Mouse (Mus musculus): Measurements from ENCODE around the gene Tbc1d20. TPM values are rescaled to one million over a fixed set of nuclear protein-coding genes. Genes with fewer than 3 reads are reported as not detected.
"Not testable (repeated sequence)": the region's sequence is repeated elsewhere in the genome, so short reads cannot be mapped to it uniquely, and the experiment has no call there.

Gene Tbc1d20
- polyA plus RNA-seq, 1 experiment from 2014 or later = 28.4 TPM

DNA sequence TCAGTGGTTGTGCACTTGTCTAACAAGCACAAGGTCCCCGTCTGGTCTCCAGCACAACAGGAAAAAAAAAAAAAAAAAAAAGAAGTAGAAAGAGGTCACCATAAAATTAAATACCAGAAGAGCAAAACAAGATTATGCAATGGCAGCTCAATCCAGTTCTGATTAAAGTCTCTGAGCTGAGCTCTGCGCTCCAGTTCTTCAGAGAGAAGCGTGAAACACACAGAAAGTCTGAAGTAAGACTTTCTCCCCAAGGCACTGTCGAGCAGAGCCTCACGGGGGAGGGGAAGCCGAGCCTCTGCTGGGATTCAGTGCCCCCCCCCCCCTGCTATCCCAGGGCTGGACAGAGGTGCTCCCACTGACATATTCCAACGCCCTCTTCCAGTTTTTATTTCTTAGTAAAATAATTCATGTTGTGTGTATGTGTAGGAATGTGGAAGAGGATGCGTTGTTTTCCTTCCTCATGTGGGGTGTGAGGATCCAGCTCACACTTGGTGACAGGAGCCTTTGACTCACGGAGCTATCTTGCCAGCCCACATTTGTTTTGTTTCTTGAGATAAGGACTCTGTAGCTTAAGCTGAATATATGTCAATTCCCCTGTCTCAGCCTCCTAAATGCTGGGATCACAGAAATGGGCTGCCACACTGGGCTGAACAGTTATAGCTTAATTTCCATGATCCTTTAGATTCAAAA, 53.3 kb downstream of the Tbc1d20 start:
- no peaks in the 10 kb centered on the region for H3K9me3 ChIP-seq
- H3K4me3 ChIP-seq = no peak overlapping the region
- no peak for DNase-seq (ENCODE audit: extremely low spot score, low spot score)
- 44% methylated on average over 9 of the region's 9 CpGs for WGBS
- no peaks in the 10 kb centered on the region for H3K36me3 ChIP-seq (replicated peaks)
- H3K27me3 ChIP-seq (ENCODE audit: poor library complexity, severe bottlenecking) = peaks cover 32% of the 10 kb centered on the region
- peak overlapping the region; percentile 49; the same call in 1 of the 2 replicates for H3K27ac ChIP-seq
- H3K4me1 ChIP-seq = peaks cover 28% of the 10 kb centered on the region

GRCm38 (mm10) chr2:152347722-152348121, 54.1 kb downstream of the Tbc1d20 start:
- Histone ChIP-seq H3K4me1 (peaks cover 28% of the 10 kb centered on the region), H3K36me3 (replicated peaks) (no peaks in the 10 kb centered on the region), H3K27me3 (ENCODE audit: poor library complexity, severe bottlenecking) (peaks cover 24% of the 10 kb centered on the region), H3K4me3 (no peak overlapping the region), H3K9me3 (no peaks in the 10 kb centered on the region), H3K27ac (no peak overlapping the region)
- no peak for DNase-seq (ENCODE audit: extremely low spot score, low spot score)
- WGBS = 80% methylated on average over 2 of the region's 2 CpGs

DNA sequence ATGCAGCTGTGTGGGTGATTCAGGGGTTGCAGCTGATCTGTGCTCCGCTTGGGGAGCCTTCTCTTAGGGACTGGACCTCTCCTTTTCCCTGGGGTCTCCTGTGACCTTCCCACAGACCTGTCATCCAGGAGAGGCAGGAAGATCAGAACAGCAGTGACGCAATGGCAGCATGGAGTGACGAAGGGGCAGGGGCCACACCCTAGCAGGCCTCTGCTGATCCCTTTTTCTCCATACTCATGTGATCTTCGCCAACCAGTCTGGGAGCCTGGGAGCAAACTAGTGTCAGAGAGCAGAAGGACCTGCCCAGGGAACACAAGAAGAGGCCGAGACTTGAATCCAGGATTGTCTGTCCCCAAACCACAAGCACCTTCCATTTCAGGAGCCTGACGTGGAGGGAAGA, 55.6 kb downstream of the Tbc1d20 start:
- no peak overlapping the region for H3K4me3 ChIP-seq
- H3K4me1 ChIP-seq = peaks cover 14% of the 10 kb centered on the region
- no peaks in the 10 kb centered on the region for H3K9me3 ChIP-seq
- WGBS = 80% methylated on average over 6 of the region's 6 CpGs
- peaks cover 17% of the 10 kb centered on the region for H3K27me3 ChIP-seq (ENCODE audit: poor library complexity, severe bottlenecking)
- H3K27ac ChIP-seq = peak overlapping the region; percentile 40; the same call in 1 of the 2 replicates
- no peak for DNase-seq (ENCODE audit: extremely low spot score, low spot score)
- H3K36me3 ChIP-seq (replicated peaks) = no peaks in the 10 kb centered on the region

GRCm38 (mm10) chr2:152349842-152350540, 56.4 kb downstream of the Tbc1d20 start:
- Histone ChIP-seq H3K36me3 (replicated peaks) (no peaks in the 10 kb centered on the region), H3K4me1 (peaks cover 8% of the 10 kb centered on the region; the same call in 1 of the 2 replicates), H3K27me3 (ENCODE audit: poor library complexity, severe bottlenecking) (peaks cover 9% of the 10 kb centered on the region), H3K27ac (no peak overlapping the region), H3K4me3 (no peak overlapping the region), H3K9me3 (no peaks in the 10 kb centered on the region)
- DNase-seq (ENCODE audit: extremely low spot score, low spot score) = no peak
- WGBS = 91% methylated on average over 8 of the region's 8 CpGs

- Histone ChIP-seq H3K9me3 (no peaks in the 10 kb centered on the region), H3K4me3 (no peak overlapping the region), H3K4me1 (no peaks in the 10 kb centered on the region), H3K27ac (no peak overlapping the region), H3K27me3 (ENCODE audit: poor library complexity, severe bottlenecking) (no peaks in the 10 kb centered on the region), H3K36me3 (replicated peaks) (no peaks in the 10 kb centered on the region)
- 88% methylated on average over 3 of the region's 3 CpGs for WGBS
- DNase-seq (ENCODE audit: extremely low spot score, low spot score) = no peak
Measured at GRCm38 (mm10) chr2:152357254-152357653, 63.6 kb downstream of the Tbc1d20 start.

DNA sequence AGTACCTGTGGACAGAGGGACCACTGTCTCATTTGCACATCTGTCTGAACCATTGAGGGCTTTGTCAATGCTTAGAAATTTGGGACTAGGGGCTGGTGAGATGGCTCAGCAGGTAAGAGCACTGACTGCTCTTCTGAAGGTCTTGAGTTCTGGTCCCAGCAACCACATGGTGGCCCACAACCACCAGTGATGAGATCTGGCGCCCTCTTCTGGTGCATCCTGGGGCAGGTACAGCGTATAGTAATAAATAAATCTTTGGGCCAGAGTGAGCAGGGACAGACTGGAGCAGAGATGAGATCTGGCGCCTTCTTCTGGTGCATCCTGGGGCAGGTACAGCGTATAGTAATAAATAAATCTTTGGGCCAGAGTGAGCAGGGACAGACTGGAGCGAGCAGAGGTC, 65.3 kb downstream of the Tbc1d20 start:
- H3K27me3 ChIP-seq (ENCODE audit: poor library complexity, severe bottlenecking); H3K9me3 ChIP-seq; H3K4me3 ChIP-seq; H3K36me3 ChIP-seq (replicated peaks); H3K4me1 ChIP-seq; H3K27ac ChIP-seq; DNase-seq (ENCODE audit: extremely low spot score, low spot score): not testable (repeated sequence)
- WGBS = 75% methylated on average over 5 of the region's 5 CpGs

- WGBS = 77% methylated on average over 5 of the region's 5 CpGs
- Histone ChIP-seq H3K36me3 (replicated peaks) (no peaks in the 10 kb centered on the region), H3K27ac (no peak overlapping the region), H3K4me3 (no peak overlapping the region), H3K27me3 (ENCODE audit: poor library complexity, severe bottlenecking) (no peaks in the 10 kb centered on the region), H3K4me1 (peaks cover 7% of the 10 kb centered on the region), H3K9me3 (no peaks in the 10 kb centered on the region)
- no peak for DNase-seq (ENCODE audit: extremely low spot score, low spot score)
Measured at GRCm38 (mm10) chr2:152359616-152360015, 66.0 kb downstream of the Tbc1d20 start.

DNA sequence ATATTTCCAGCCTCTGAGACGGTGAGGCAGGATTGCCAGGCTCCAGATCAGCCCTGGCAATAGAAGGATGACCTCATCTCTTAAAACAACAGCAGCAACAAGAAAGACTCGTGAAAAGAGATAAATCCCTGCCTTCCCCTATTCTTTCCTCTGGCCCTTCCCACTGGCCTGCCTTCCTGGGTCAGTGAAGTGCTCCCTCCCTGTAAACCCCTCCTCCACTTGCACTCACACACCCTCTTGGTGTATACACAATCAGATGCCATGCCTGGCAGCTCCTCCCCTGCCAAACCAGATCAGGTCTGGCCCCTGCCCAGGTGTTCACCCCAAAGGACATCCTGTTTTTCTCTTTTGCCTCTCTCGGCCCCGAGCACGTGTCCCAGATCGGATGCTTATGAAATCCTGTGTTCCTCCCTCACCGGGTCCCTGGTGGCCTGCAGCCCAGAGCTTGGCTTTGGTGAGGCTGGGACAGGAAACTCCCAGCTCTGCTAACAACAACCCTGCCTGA, 66.7 kb downstream of the Tbc1d20 start:
- DNase-seq (ENCODE audit: extremely low spot score, low spot score) = no peak
- Histone ChIP-seq H3K27ac (no peak overlapping the region), H3K36me3 (replicated peaks) (no peaks in the 10 kb centered on the region), H3K27me3 (ENCODE audit: poor library complexity, severe bottlenecking) (no peaks in the 10 kb centered on the region), H3K4me3 (no peak overlapping the region), H3K4me1 (peaks cover 7% of the 10 kb centered on the region), H3K9me3 (no peaks in the 10 kb centered on the region)
- 66% methylated on average over 7 of the region's 7 CpGs for WGBS

DNA sequence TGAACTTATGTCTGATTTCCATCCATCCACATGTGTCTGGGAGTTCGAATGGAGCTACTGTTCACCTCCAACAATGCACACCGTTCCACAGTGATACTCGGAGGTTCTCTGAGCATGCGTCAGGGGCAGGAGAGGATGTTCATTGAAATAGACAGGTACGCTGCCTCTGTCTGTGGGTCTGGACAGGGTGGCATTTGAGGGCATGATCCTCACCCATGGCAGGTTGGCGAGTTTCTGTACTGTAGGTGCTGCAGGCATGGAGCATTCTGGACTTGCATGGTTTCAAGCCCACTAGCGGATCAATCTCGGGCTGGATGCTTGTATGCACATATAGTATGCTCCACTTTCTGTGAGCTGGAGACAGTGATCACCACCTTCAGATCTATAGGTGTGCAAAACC, 67.6 kb downstream of the Tbc1d20 start:
- no peak overlapping the region for H3K4me3 ChIP-seq
- 90% methylated on average over 8 of the region's 8 CpGs for WGBS
- DNase-seq (ENCODE audit: extremely low spot score, low spot score) = no peak
- peaks cover 7% of the 10 kb centered on the region for H3K4me1 ChIP-seq
- no peaks in the 10 kb centered on the region for H3K9me3 ChIP-seq
- no peaks in the 10 kb centered on the region for H3K27me3 ChIP-seq (ENCODE audit: poor library complexity, severe bottlenecking)
- H3K36me3 ChIP-seq (replicated peaks) = no peaks in the 10 kb centered on the region
- H3K27ac ChIP-seq = no peak overlapping the region

Other genes starting within 250 kb of the Tbc1d20 start
- gene Scrt2, start 212.3 kb upstream of the Tbc1d20 start, polyA plus RNA-seq (2016; fragmentation: Nextera tagmentation; extraction: Ambion mirVana) = 1.1 and 2.4 TPM in 2 replicates
- gene Srxn1, start 188.3 kb upstream of the Tbc1d20 start, polyA plus RNA-seq (2016; fragmentation: Nextera tagmentation; extraction: Ambion mirVana) = 14.6 and 14.9 TPM in 2 replicates
- 4.0 and 4.1 TPM in 2 replicates for gene Tcf15, start 150.3 kb upstream of the Tbc1d20 start, polyA plus RNA-seq (2016; fragmentation: Nextera tagmentation; extraction: Ambion mirVana)
- 77.6 and 91.0 TPM in 2 replicates for gene Csnk2a1, start 67.0 kb upstream of the Tbc1d20 start, polyA plus RNA-seq (2016; fragmentation: Nextera tagmentation; extraction: Ambion mirVana)
- gene Rbck1, start 38.8 kb downstream of the Tbc1d20 start, polyA plus RNA-seq (2016; fragmentation: Nextera tagmentation; extraction: Ambion mirVana) = 98.1 and 98.2 TPM in 2 replicates
- 2.3 and 3.1 TPM in 2 replicates for gene Trib3, start 50.2 kb downstream of the Tbc1d20 start, polyA plus RNA-seq (2016; fragmentation: Nextera tagmentation; extraction: Ambion mirVana)
- gene Nrsn2, start 82.8 kb downstream of the Tbc1d20 start, polyA plus RNA-seq (2016; fragmentation: Nextera tagmentation; extraction: Ambion mirVana) = 1.1 and 2.4 TPM in 2 replicates
- 9.3 and 9.5 TPM in 2 replicates for gene Sox12, start 104.2 kb downstream of the Tbc1d20 start, polyA plus RNA-seq (2016; fragmentation: Nextera tagmentation; extraction: Ambion mirVana)
- 46.5 and 50.0 TPM in 2 replicates for gene Zcchc3, start 121.2 kb downstream of the Tbc1d20 start, polyA plus RNA-seq (2016; fragmentation: Nextera tagmentation; extraction: Ambion mirVana)
- 0.76 and 1.0 TPM in 2 replicates for gene 6820408C15Rik, start 121.8 kb downstream of the Tbc1d20 start, polyA plus RNA-seq (2016; fragmentation: Nextera tagmentation; extraction: Ambion mirVana)
- gene Defb23, start 170.8 kb downstream of the Tbc1d20 start, polyA plus RNA-seq (2016; fragmentation: Nextera tagmentation; extraction: Ambion mirVana) = not detected in 2 replicates
- gene Defb20, start 183.2 kb downstream of the Tbc1d20 start, polyA plus RNA-seq (2016; fragmentation: Nextera tagmentation; extraction: Ambion mirVana) = not detected in 2 replicates
- not detected in 2 replicates for gene Defb22, start 196.3 kb downstream of the Tbc1d20 start, polyA plus RNA-seq (2016; fragmentation: Nextera tagmentation; extraction: Ambion mirVana)
- gene Defb26, start 217.9 kb downstream of the Tbc1d20 start, polyA plus RNA-seq (2016; fragmentation: Nextera tagmentation; extraction: Ambion mirVana) = not detected in 2 replicates
- not detected in 2 replicates for gene Defb28, start 224.4 kb downstream of the Tbc1d20 start, polyA plus RNA-seq (2016; fragmentation: Nextera tagmentation; extraction: Ambion mirVana)
- gene Defb29, start 246.3 kb downstream of the Tbc1d20 start, polyA plus RNA-seq (2016; fragmentation: Nextera tagmentation; extraction: Ambion mirVana) = not detected in 2 replicates